Mouse (Mus musculus): ENCODE data around the gene Prol1. TPM values are rescaled to one million over a fixed set of nuclear protein-coding genes. Genes with fewer than 3 reads are reported as not detected.
"Not testable (repeated sequence)": the region's sequence is repeated elsewhere in the genome, so short reads cannot be mapped to it uniquely, and the experiment has no call there.

The Prol1 gene
- polyA plus RNA-seq (2015; fragmentation: Nextera tagmentation; extraction: Ambion mirVana), result not detected in 2 replicates

DNA sequence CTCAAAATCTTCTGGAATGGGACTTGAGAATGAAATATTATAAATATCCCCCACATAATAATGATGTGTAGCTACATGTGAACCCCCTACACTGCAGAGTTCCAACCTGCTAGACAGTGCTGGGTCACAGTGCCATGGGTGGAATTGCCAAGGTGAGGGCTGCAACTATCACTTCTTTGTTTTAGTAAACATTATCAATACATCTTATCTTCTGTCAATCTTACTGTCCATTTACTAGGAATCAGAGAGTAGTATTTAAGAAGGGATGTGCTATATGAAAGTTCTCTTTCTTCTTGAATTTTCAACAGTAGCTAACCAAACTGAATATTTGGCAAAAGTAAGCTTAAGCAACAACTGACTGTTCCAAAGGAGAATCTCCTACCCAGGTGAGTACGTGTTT lies at the start of gene Prol1:
Prol1 (plus strand) TSS at position 301 of the 400 bp plus-strand sequence.
- Histone ChIP-seq H3K27me3 (no peaks in the 10 kb centered on the region), H3K9me3 (no peaks in the 10 kb centered on the region), H3K4me3 (no peak within 1 kb of the TSS), H3K9ac (no peak within 1 kb of the TSS), H3K27ac (no peak within 1 kb of the TSS), H3K36me3 (no peaks in the 10 kb centered on the region), H3K4me1 (no peaks in the 10 kb centered on the region), H3K4me2 (no peak within 1 kb of the TSS)
- WGBS, result 94% methylated on average over 1 of the region's 1 CpGs
- no peak for ATAC-seq (ENCODE audit: insufficient number of reproducible peaks, insufficient read depth, low FRiP score, low TSS enrichment, low read depth)

GRCm38 (mm10) chr5:88268619-88269018 lies 48.5 kb upstream of the Prol1 start, which contains the start of gene Gm7714:
Gene Gm7714 (plus strand): TSS chr5:88268919.
- H3K4me2 ChIP-seq, result no peak within 1 kb of the TSS
- H3K27ac ChIP-seq, result no peak within 1 kb of the TSS
- no peaks in the 10 kb centered on the region for H3K9me3 ChIP-seq
- H3K4me1 ChIP-seq, result no peaks in the 10 kb centered on the region
- no peak within 1 kb of the TSS for H3K4me3 ChIP-seq
- WGBS, result 85% methylated on average over 1 of the region's 1 CpGs
- no peak for ATAC-seq (ENCODE audit: insufficient number of reproducible peaks, insufficient read depth, low FRiP score, low TSS enrichment, low read depth)
- H3K36me3 ChIP-seq, result no peaks in the 10 kb centered on the region
- no peak within 1 kb of the TSS for H3K9ac ChIP-seq
- H3K27me3 ChIP-seq, result no peaks in the 10 kb centered on the region

GRCm38 (mm10) chr5:88311307-88311706 lies 5.8 kb upstream of the Prol1 start:
- not testable (repeated sequence) for H3K4me1 ChIP-seq; H3K27ac ChIP-seq; H3K36me3 ChIP-seq; H3K9ac ChIP-seq; H3K4me3 ChIP-seq; ATAC-seq (ENCODE audit: insufficient number of reproducible peaks, insufficient read depth, low FRiP score, low TSS enrichment, low read depth); H3K27me3 ChIP-seq; H3K9me3 ChIP-seq; H3K4me2 ChIP-seq
- 67% methylated on average over 3 of the region's 3 CpGs for WGBS

DNA sequence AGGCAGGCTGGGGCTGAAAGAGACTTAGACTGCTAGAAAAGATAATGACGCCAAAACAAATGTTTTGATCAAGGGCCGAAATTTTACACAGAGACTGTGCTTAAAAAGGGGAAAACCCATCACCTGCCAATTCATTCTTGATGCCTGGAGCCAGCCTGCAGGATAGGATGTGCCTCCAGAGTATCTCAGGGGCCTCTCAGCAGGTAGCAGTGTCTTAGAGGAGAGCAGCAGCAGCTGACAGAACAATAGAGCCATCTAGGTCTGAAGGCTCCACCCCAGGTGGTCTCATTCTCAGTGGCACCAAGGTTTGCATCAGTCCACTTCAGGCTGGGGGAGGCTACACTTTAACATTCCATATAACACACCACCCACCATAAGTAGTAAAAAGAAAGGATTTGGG lies 31.4 kb downstream of the Prol1 start:
- not testable (repeated sequence) for H3K27ac ChIP-seq; ATAC-seq (ENCODE audit: insufficient number of reproducible peaks, insufficient read depth, low FRiP score, low TSS enrichment, low read depth); H3K4me2 ChIP-seq; H3K4me1 ChIP-seq; H3K27me3 ChIP-seq; H3K9ac ChIP-seq; H3K36me3 ChIP-seq; H3K9me3 ChIP-seq; H3K4me3 ChIP-seq
- WGBS, result 50% methylated on average over 2 of the region's 2 CpGs

DNA sequence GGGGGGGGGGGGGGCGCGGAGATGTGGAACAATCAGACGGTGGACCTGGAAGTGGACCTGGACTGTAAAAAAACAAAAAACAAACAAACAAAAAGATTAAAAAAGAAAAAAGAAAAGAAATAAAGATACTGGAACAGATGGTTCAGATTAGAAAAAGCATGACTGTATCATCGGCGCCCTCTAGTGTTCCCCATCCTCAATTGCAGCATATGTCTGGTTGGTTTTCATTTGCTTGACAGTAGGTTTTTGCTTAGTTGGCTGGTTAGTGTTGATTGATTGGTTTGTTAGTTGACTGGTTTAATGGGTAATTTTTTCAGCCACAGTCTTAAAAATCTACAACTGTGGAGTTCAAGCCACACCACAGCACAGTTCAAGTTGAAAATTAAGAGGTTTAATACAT lies 47.7 kb downstream of the Prol1 start:
- Histone ChIP-seq H3K9ac (no peak overlapping the region), H3K27me3 (no peaks in the 10 kb centered on the region), H3K27ac (no peak overlapping the region), H3K9me3 (no peaks in the 10 kb centered on the region), H3K4me3 (no peak overlapping the region), H3K4me1 (no peaks in the 10 kb centered on the region), H3K36me3 (no peaks in the 10 kb centered on the region), H3K4me2 (no peak overlapping the region)
- ATAC-seq (ENCODE audit: insufficient number of reproducible peaks, insufficient read depth, low FRiP score, low TSS enrichment, low read depth), result no peak
- 3% methylated on average over 5 of the region's 5 CpGs for WGBS

GRCm38 (mm10) chr5:88366886-88367285 lies 49.8 kb downstream of the Prol1 start:
- Histone ChIP-seq H3K27me3 (no peaks in the 10 kb centered on the region), H3K4me1 (no peaks in the 10 kb centered on the region), H3K9ac (no peak overlapping the region), H3K4me3 (no peak overlapping the region), H3K36me3 (no peaks in the 10 kb centered on the region), H3K27ac (no peak overlapping the region), H3K4me2 (no peak overlapping the region), H3K9me3 (no peaks in the 10 kb centered on the region)
- WGBS, result 63% methylated on average over 1 of the region's 1 CpGs
- no peak for ATAC-seq (ENCODE audit: insufficient number of reproducible peaks, insufficient read depth, low FRiP score, low TSS enrichment, low read depth)

GRCm38 (mm10) chr5:88370578-88371232 lies 53.6 kb downstream of the Prol1 start:
- Histone ChIP-seq H3K4me2 (no peak overlapping the region), H3K27ac (no peak overlapping the region), H3K4me1 (no peaks in the 10 kb centered on the region), H3K4me3 (no peak overlapping the region), H3K9me3 (no peaks in the 10 kb centered on the region), H3K27me3 (no peaks in the 10 kb centered on the region), H3K36me3 (no peaks in the 10 kb centered on the region), H3K9ac (no peak overlapping the region)
- 74% methylated on average over 6 of the region's 6 CpGs for WGBS
- ATAC-seq (ENCODE audit: insufficient number of reproducible peaks, insufficient read depth, low FRiP score, low TSS enrichment, low read depth), result no peak

GRCm38 (mm10) chr5:88372563-88372962 lies 55.5 kb downstream of the Prol1 start:
- Histone ChIP-seq H3K4me1 (no peaks in the 10 kb centered on the region), H3K4me2 (no peak overlapping the region), H3K27me3 (no peaks in the 10 kb centered on the region), H3K36me3 (no peaks in the 10 kb centered on the region), H3K9me3 (no peaks in the 10 kb centered on the region), H3K4me3 (no peak overlapping the region), H3K9ac (no peak overlapping the region), H3K27ac (no peak overlapping the region)
- 82% methylated on average over 6 of the region's 6 CpGs for WGBS
- no peak for ATAC-seq (ENCODE audit: insufficient number of reproducible peaks, insufficient read depth, low FRiP score, low TSS enrichment, low read depth)

- 75% methylated on average over 4 of the region's 4 CpGs for WGBS
- Histone ChIP-seq H3K4me3 (no peak within 1 kb of the TSS), H3K4me2 (no peak within 1 kb of the TSS), H3K36me3 (no peaks in the 10 kb centered on the region), H3K4me1 (no peaks in the 10 kb centered on the region), H3K9ac (no peak within 1 kb of the TSS), H3K27me3 (no peaks in the 10 kb centered on the region), H3K9me3 (no peaks in the 10 kb centered on the region), H3K27ac (no peak within 1 kb of the TSS)
- no peak for ATAC-seq (ENCODE audit: insufficient number of reproducible peaks, insufficient read depth, low FRiP score, low TSS enrichment, low read depth)
Observed at GRCm38 (mm10) chr5:88375808-88376207, 58.7 kb downstream of the Prol1 start, which contains the start of gene Amtn. Gene Amtn (plus strand): TSS chr5:88376108.

Other genes with a start within 250 kb of the Prol1 start
- not detected in 2 replicates for gene Smr2, start 230.8 kb upstream of the Prol1 start, polyA plus RNA-seq (2015; fragmentation: Nextera tagmentation; extraction: Ambion mirVana)
- not detected in 2 replicates for gene Gm11116, start 205.8 kb upstream of the Prol1 start, polyA plus RNA-seq (2015; fragmentation: Nextera tagmentation; extraction: Ambion mirVana)
- gene Gm11115, start 163.2 kb upstream of the Prol1 start, polyA plus RNA-seq (2015; fragmentation: Nextera tagmentation; extraction: Ambion mirVana), result not detected in 2 replicates
- not detected in 2 replicates for gene Gm7714, start 48.4 kb upstream of the Prol1 start, polyA plus RNA-seq (2015; fragmentation: Nextera tagmentation; extraction: Ambion mirVana)
- gene Amtn, start 58.8 kb downstream of the Prol1 start, polyA plus RNA-seq (2015; fragmentation: Nextera tagmentation; extraction: Ambion mirVana), result not detected in 2 replicates
- 4.9 and 9.2 TPM in 2 replicates for gene Ambn, start 138.7 kb downstream of the Prol1 start, polyA plus RNA-seq (2015; fragmentation: Nextera tagmentation; extraction: Ambion mirVana)
- gene Enam, start 170.7 kb downstream of the Prol1 start, polyA plus RNA-seq (2015; fragmentation: Nextera tagmentation; extraction: Ambion mirVana), result 0.06 TPM in 1 of 2 replicates, not detected in the other
- gene Jchain, start 210.6 kb downstream of the Prol1 start, polyA plus RNA-seq (2015; fragmentation: Nextera tagmentation; extraction: Ambion mirVana), result 0.56 TPM in 1 of 2 replicates, not detected in the other
- gene Utp3, start 237.2 kb downstream of the Prol1 start, polyA plus RNA-seq (2015; fragmentation: Nextera tagmentation; extraction: Ambion mirVana), result 77.5 and 83.7 TPM in 2 replicates
- gene Rufy3, start 247.7 kb downstream of the Prol1 start, polyA plus RNA-seq (2015; fragmentation: Nextera tagmentation; extraction: Ambion mirVana), result 15.4 and 17.0 TPM in 2 replicates